Mouse (Mus musculus) heart, postnatal 25 days (tissue): Measurements from ENCODE around the gene Apcs. TPM values are rescaled to one million over a fixed set of nuclear protein-coding genes. Genes with fewer than 3 reads are reported as not detected.

ENCODE experiments used
- DNase-seq: peaks from one replicate; pipeline ENCODE4 v3.0.0; 2022; ENCODE audit warnings: low spot score
- intact Hi-C: fragments of 180-260 bp; cut with DNase I; formaldehyde crosslinking; loops from one replicate; pipeline ENCODE4 v1.15.1; 2025
- total RNA-seq, 2 experiments: library from RNA; stranded (reverse); gene quantifications; 2 replicates each; pipeline ENCODE4 v1.2.3; 2021

Apcs gene
- not detected for total RNA-seq

DNA sequence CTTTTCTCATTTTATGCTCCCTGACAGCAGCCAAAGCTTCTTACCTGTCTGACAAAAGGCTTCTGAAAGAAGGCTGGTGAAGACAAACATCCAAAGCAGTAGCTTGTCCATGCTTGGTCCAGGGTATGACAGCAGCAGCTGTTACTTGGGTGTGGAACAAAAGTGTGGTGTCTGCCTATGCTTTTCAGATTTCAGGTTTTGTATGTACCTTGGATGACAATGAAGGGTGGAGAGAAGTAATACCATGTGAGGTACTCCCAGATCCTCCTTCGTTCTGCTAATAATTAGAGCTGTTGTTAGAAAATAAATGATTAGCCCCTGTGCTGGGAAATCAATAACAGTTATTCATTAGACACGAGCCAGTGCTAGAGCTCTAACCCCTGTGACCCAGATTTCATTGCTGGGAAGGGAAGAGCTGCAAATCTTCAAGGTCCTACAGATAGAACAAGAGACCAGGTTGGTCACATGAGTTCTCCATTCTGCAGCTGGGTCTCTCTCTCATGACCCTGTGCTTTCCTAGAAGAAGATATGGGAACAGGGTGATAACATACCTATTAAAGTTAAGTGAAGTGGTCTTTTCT, at the start of gene Apcs:
TSS of gene Apcs (minus strand) at position 265 of the 581 bp plus-strand sequence.
- DNase-seq, result no peak
- intact Hi-C loops, result no loop called here

DNA sequence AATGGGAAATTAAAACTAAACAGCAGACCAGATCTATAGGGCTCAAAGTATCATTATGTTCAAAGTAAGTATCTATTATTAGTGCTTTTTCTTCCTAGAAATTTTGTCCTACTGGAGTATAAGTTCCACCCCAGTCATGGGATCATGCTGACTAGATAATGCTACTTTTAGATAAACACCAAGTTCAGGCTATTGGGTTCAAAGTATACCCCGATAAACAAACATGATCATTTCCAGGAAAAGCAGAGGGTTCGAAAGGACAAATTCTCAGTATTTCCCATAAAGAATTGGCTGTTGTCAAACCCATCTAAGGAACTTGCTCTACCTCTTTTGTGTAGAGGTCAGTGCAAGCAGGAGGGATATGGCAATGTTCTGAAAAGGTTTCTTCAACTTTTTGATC, 37.4 kb upstream of the Apcs start:
- no peak for DNase-seq
- intact Hi-C loops, result no loop called here

GRCm38 (mm10) chr1:172918450-172918849, 23.6 kb upstream of the Apcs start:
- intact Hi-C loops, result no loop called here

DNA sequence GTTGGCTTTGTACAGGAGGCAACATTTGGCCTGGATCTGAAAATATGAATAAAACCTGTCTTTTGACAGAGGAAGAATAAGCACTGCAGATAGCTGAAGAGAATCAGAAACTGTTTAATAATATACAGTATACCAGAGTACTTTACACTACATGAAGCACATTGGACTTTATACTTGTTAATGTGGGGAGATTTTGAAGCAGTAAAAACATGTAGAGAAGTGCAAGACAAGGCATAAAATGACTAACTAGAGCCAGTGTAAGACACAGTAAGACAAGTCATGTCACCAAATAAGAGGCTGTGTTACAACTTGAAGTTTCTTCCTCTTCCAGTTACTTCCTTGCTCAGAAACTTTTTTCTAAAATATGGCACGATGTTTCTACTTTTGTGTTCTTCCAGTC, 22.3 kb upstream of the Apcs start:
- intact Hi-C loops, result no loop called here
- DNase-seq, result no peak

More at GRCm38 (mm10) chr1:172918450-172918849, 23.6 kb upstream of the Apcs start:
- DNase-seq, result no peak

DNA sequence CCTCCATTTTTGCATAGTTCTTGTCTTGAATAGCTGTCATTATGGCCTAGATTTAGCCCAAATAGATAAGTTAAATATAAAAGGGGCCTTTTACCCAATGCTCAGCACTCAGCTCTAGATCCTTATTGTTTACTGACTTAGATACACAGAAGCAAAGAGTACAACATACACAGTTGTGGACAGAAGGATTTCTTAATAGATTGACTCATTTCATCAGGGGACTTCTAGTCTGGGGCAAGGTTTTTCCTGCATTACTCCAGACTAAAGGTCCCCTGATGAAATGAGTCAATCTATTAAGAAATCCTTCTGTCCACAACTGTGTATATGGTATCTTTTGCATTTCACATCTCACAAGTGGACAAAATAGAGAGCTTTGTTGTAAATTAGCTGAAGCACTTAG, 8.5 kb upstream of the Apcs start:
- intact Hi-C loops, result no loop called here

GRCm38 (mm10) chr1:172895435-172895834, 594 bp upstream of the Apcs start:
- no peak for DNase-seq
- intact Hi-C loops, result no loop called here

More for the DNA sequence above, 8.5 kb upstream of the Apcs start:
- no peak for DNase-seq

DNA sequence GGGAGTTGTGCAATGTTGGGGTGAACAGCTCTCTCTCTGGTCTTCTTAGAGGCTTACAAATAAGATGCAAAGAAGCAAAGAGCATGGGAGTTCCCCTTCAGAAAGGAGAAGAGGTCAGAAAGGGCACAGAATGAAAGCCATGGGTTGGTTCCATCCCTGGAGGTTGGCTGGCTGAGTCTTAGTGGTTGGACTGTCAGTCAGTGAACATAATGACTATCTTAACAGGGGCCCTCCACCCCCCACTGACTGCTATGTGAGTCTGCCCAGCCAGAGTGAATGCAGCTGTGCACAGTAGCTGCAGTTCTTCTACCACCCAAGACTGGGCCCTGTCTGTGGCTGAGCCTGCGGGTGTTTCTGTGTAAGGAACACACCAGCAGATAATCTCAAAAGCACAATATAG, 18.2 kb downstream of the Apcs start:
- no peak for DNase-seq
- intact Hi-C loops, result no loop called here

- intact Hi-C loops, result no loop called here
- no peak for DNase-seq
Observed at GRCm38 (mm10) chr1:172875265-172875664, 19.6 kb downstream of the Apcs start.

- intact Hi-C loops, result no loop called here
- DNase-seq, result no peak
Observed at GRCm38 (mm10) chr1:172848171-172848570, 46.7 kb downstream of the Apcs start.

DNA sequence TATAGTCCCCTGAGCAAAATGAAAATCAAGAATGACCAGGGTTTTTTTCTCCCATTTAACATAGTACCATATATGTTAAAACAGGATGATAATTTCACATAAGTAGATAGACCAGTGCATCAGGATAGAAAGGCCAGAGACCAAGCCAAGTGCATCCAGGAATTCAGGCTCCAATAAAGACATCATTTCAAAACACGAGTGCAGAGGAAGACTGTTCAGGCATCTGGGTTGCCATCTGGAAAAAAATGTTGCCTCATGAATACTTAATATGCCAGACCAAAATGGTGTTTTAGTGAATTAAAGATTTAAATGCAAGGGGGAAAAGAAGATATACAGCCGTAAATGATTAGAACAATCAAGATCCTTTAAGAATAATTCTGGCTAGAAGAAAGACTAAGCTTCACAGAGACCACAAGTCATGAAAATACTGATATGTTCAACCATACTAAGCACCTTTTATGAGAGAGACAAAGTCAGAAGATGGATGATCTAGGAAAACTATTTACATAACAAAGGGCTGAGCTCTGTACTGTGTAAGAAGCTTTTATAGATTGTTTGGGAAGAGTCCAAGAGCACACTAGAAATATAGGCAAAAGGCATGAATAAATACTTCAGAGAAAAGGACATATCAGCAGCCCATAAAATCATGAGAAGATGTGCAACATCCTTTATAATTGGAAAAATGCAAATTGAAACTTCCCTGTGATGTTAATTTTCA, 47.6 kb downstream of the Apcs start:
- intact Hi-C loops, result no loop called here
- DNase-seq, result no peak

Other genes starting within 250 kb of the Apcs start
- gene Crp, start 197.0 kb downstream of the Apcs start, total RNA-seq, result not detected
- gene Olfr16, start 55.4 kb upstream of the Apcs start, total RNA-seq, result not detected
- gene Olfr1408, start 242.3 kb upstream of the Apcs start, total RNA-seq, result not detected